Mouse (Mus musculus) spleen, adult 2 months (tissue): Measurements from ENCODE around the gene Esx1. TPM values are rescaled to one million over a fixed set of nuclear protein-coding genes. Genes with fewer than 3 reads are reported as not detected.

Source experiments
- DNase-seq, 2 experiments: peaks; one replicate each; pipeline versions ENCODE4 v3.0.0 to v3.0.0-alpha.2; 2012 to 2021; ENCODE audit warnings: low spot score in 2 of 2, low read depth in 1 of 2
- H3K27ac ChIP-seq: fragments of 200-500 bp; 2 replicates; pipeline ENCODE4 v1.5.1; 2012; ENCODE audit warnings: low read length, inconsistent platforms; ENCODE audit not compliant: insufficient read depth
- H3K27me3 ChIP-seq: fragments of 200-500 bp; 2 replicates; pipeline ENCODE4 v1.6.1; 2012; ENCODE audit warnings: mild to moderate bottlenecking, moderate library complexity, low read length, inconsistent platforms; ENCODE audit not compliant: control insufficient read depth, insufficient read depth
- H3K36me3 ChIP-seq: fragments of 200-500 bp; 2 replicates; pipeline ENCODE4 v1.6.1; 2012; ENCODE audit warnings: mild to moderate bottlenecking, low read length, inconsistent platforms; ENCODE audit not compliant: control insufficient read depth, insufficient read depth
- H3K4me1 ChIP-seq: fragments of 200-500 bp; 2 replicates; pipeline ENCODE4 v1.6.1; 2011; ENCODE audit warnings: inconsistent platforms; ENCODE audit not compliant: control insufficient read depth, insufficient read depth, insufficient read length
- H3K4me3 ChIP-seq: fragments of 200-500 bp; 2 replicates; pipeline ENCODE4 v1.5.1; 2011; ENCODE audit warnings: mild to moderate bottlenecking, inconsistent platforms; ENCODE audit not compliant: insufficient read depth, insufficient read length; ENCODE audit errors: extremely low read depth
- CTCF ChIP-seq: fragments of 200-500 bp; IDR thresholded peaks from 2 replicates; pipeline ENCODE4 v1.5.1; 2011; ENCODE audit warnings: mild to moderate bottlenecking, inconsistent platforms; ENCODE audit not compliant: insufficient read depth, insufficient read length, insufficient replicate concordance; ENCODE audit errors: extremely low read depth
- POLR2A ChIP-seq: fragments of 200-500 bp; IDR thresholded peaks from 2 replicates; pipeline ENCODE4 v1.6.1; 2011; ENCODE audit warnings: low read depth, low read length, inconsistent platforms
- WGBS: fragments of 180-500 bp; shearing (Covaris S2); methylation state at CpG from one replicate; pipeline ENCODE4 v1.1.7; 2018; 5-methylcytosine and 5-hydroxymethylcytosine counted together
- polyA plus RNA-seq: library from polyadenylated mRNA; depleted of rRNA; stranded (reverse); fragments of >200 nt; gene quantifications from 2 replicates; pipeline ENCODE4 v1.2.3, GENCODE M21; 2012; rRNA removed

Esx1 gene
- polyA plus RNA-seq, 1 experiment: not detected

- WGBS: 24% methylated on average over 38 of the region's 40 CpGs
- Histone ChIP-seq H3K4me3 (no peak overlapping the region), H3K27ac (no peak overlapping the region), H3K4me1 (no peaks in the 10 kb centered on the region; the same call in none of the 2 replicates), H3K36me3 (no peaks in the 10 kb centered on the region), H3K27me3 (no peaks in the 10 kb centered on the region; the same call in 1 of the 2 replicates)
- peak in 1 of 2 experiments; percentile 10 for DNase-seq
- TF ChIP-seq CTCF (no peak), POLR2A (no peak)
Measured at GRCm38 (mm10) chrX:137118097-137118746, 3.7 kb downstream of the Esx1 start.

GRCm38 (mm10) chrX:137106498-137106897 lies 15.4 kb downstream of the Esx1 start:
- no peak for TF ChIP-seq POLR2A
- TF ChIP-seq CTCF: no peak
- Histone ChIP-seq H3K36me3 (no peaks in the 10 kb centered on the region), H3K27me3 (peaks cover 2% of the 10 kb centered on the region; the same call in 1 of the 2 replicates), H3K4me1 (no peaks in the 10 kb centered on the region), H3K4me3 (no peak overlapping the region), H3K27ac (no peak overlapping the region)
- WGBS: 33% methylated on average over 13 of the region's 13 CpGs
- DNase-seq: no peak

- Histone ChIP-seq H3K36me3 (no peaks in the 10 kb centered on the region), H3K27ac (no peak overlapping the region), H3K4me3 (no peak overlapping the region), H3K27me3 (peaks cover 2% of the 10 kb centered on the region; the same call in 1 of the 2 replicates), H3K4me1 (no peaks in the 10 kb centered on the region)
- DNase-seq: no peak
- no peak for TF ChIP-seq POLR2A
- TF ChIP-seq CTCF: no peak
- WGBS: 22% methylated on average over 25 of the region's 25 CpGs
Measured at GRCm38 (mm10) chrX:137104531-137104930, 17.4 kb downstream of the Esx1 start.

Other genes starting within 250 kb of the Esx1 start
- gene H2bfm, start 194.8 kb downstream of the Esx1 start, polyA plus RNA-seq: not detected in 2 replicates
- not detected in 2 replicates for gene Tmsb15b2, start 146.6 kb downstream of the Esx1 start, polyA plus RNA-seq
- gene Tmsb15l, start 145.2 kb downstream of the Esx1 start, polyA plus RNA-seq: 0.47 and 0.58 TPM in 2 replicates
- 0.34 and 0.41 TPM in 2 replicates for gene Tmsb15b1, start 145.2 kb downstream of the Esx1 start, polyA plus RNA-seq
- gene Zcchc18, start 128.9 kb downstream of the Esx1 start, polyA plus RNA-seq: 3.0 and 3.5 TPM in 2 replicates
- 29.4 and 29.7 TPM in 2 replicates for gene Slc25a53, start 83.8 kb downstream of the Esx1 start, polyA plus RNA-seq
- gene Fam199x, start 72.5 kb downstream of the Esx1 start, polyA plus RNA-seq: 0.41 and 0.54 TPM in 2 replicates